Mouse (Mus musculus) mature B cell (primary cell): ENCODE results near the gene Dock4.

Experiments used
- in situ Hi-C: fragments of 300-500 bp; cut with MboI; formaldehyde crosslinking; loops from 2 replicates; pipeline ENCODE4 v1.14.3; 2019

Dock4 gene

GRCm38 (mm10) chr12:40507823-40508390 lies 62.2 kb downstream of the Dock4 start:
- in situ Hi-C loops: no loop called here

GRCm38 (mm10) chr12:40508416-40508815 lies 62.7 kb downstream of the Dock4 start:
- in situ Hi-C loops: no loop called here

GRCm38 (mm10) chr12:40511643-40512369 lies 66.1 kb downstream of the Dock4 start:
- in situ Hi-C loops: no loop called here

DNA sequence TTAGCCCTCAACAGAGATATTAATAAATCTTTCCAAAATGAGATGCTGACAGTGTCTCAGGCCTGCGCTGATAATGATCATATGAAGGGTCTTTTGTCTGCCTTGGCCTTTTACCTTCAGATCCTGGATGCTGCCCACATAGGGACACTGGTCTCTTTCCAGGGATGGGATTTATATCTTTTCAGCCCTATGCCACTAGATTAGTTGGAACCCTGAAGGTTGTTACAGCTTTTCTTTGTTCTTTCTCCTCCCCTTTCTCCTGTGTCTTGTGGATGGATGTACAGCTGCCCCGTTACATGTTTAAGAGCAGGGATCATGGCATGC lies 66.6 kb downstream of the Dock4 start:
- in situ Hi-C loops: no loop called here

- in situ Hi-C loops: no loop called here
These were observed 67.2 kb downstream of the Dock4 start for GRCm38 (mm10) chr12:40512994-40513393.

- in situ Hi-C loops: no loop called here
These were observed 68.3 kb downstream of the Dock4 start for GRCm38 (mm10) chr12:40514021-40514420.

DNA sequence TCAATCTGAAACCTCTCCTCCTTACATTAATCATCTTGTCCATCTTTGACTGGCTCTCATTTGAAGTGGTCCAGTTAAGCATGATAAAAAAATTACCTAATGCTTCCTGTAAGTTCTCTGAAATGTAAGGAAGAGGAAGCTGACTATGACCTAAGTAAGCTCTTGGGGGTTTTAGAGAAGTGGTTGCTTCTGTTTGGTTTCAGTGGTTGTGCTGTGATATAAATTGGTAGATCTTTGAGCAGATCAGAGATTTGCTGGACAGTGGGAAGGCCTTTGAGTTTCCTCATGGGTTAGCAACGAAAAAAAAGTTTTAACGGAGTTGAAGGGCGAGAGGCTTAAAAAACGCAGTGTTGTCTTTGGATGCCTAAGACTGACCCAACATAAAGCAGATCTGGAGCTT lies 76.7 kb downstream of the Dock4 start:
- in situ Hi-C loops: no loop called here

- in situ Hi-C loops: no loop called here
These were observed 77.3 kb downstream of the Dock4 start for GRCm38 (mm10) chr12:40523020-40523419.

DNA sequence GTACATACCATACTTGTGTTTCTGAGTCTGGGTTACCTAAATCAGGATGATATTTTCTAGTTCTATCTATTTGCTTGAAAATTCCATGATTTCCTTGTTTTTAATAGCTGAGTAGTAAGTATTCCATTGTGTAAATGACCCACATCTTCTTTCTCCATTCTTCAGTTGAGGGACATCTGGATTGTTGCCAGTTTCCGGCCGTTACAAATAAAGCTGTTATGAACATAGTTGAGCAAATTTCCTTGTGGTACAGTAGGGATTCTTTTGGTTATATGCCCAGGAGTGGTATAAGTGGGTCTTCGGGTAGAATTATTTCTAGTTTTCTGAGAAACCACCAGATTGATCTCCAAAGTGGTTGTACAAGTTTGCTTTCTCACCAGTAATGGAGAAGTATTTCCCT lies 79.3 kb downstream of the Dock4 start:
- in situ Hi-C loops: no loop called here

GRCm38 (mm10) chr12:40535655-40536618 lies 90.2 kb downstream of the Dock4 start:
- in situ Hi-C loops: no loop called here

GRCm38 (mm10) chr12:40537826-40538225 lies 92.1 kb downstream of the Dock4 start:
- in situ Hi-C loops: no loop called here

- in situ Hi-C loops: no loop called here
These were observed 92.6 kb downstream of the Dock4 start for GRCm38 (mm10) chr12:40538318-40538717.

DNA sequence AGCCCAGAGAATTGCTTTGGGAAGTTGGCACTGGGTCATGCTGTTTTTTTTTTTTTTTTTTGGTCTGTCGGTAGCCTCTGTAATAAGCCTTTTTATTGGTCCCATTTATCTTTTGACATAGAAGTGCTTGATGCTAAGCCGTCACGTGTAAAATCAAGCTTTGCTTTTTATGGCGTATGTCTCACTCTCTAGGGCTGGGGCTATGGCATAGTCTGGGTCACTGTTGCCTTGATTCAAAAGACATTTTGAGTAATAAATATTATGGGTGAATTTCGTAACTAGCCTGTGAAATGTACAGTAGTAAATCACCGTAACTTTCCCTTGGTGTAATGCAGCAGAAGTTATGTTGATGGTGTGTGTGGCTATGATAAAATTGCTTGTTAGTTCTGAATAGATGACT lies 93.0 kb downstream of the Dock4 start:
- in situ Hi-C loops: no loop called here

DNA sequence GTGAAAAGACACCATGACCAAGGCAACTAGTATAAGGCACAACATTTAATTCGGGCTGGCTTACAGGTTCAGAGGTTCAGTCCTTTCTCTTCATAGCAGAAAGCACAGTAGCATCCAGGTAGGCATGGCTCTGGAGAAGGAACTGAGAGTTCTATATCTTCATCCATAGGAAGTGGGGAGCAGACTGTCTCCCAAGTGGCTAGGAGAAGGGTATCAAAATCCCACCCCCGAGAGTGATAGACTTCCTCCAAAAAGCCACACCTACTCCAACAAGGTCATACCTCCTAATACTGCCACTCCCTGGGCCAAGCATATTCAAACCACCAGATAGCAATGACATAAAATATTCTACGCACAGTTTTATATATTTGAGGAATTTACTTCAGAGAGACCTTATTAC lies 98.5 kb downstream of the Dock4 start:
- in situ Hi-C loops: no loop called here

GRCm38 (mm10) chr12:40546827-40547226 lies 101.1 kb downstream of the Dock4 start:
- in situ Hi-C loops: no loop called here

GRCm38 (mm10) chr12:40551317-40551716 lies 105.6 kb downstream of the Dock4 start:
- in situ Hi-C loops: no loop called here

- in situ Hi-C loops: no loop called here
These were observed 106.4 kb downstream of the Dock4 start for GRCm38 (mm10) chr12:40552201-40552600.

DNA sequence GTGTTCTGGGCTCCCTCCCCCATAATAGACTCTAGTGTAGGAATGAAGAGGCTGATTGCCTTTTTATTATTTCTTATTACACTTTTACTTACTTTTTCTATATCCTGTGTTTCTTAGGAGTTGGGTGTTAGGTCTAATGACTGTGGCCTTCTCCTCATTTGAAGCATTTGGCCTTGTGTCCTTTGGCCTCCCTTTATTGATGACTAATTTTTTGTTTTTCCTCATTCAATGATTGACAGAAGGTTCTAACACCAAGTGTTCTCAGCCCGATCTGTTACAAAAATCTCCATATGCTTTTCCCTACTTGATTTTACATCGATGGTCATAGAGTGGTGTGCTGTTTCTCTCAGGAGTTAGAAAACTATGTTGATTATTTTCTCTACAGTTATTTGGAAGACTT lies 108.2 kb downstream of the Dock4 start:
- in situ Hi-C loops: no loop called here

GRCm38 (mm10) chr12:40554941-40555511 lies 109.3 kb downstream of the Dock4 start:
- in situ Hi-C loops: no loop called here

- in situ Hi-C loops: no loop called here
These were observed 112.8 kb downstream of the Dock4 start for GRCm38 (mm10) chr12:40558600-40558999.

GRCm38 (mm10) chr12:40559103-40559502 lies 113.4 kb downstream of the Dock4 start:
- in situ Hi-C loops: no loop called here

DNA sequence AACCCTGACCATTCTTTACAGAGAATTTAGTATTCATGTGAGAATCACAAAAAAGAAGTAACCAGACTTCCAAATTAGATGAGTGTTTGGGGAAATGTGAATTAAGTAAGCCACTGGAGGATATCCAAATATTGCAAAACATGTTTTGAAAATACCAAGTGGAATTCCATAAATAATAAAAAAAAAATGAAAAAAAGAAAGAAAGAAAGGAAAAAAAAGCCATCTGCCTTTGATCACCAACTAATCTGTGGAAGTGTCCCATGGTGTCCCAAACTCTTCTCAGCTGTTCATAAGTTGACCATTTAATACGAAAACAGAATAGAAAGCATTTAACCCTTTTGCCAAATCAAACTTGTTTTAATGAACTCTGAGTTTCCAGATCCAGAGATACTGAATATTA lies 118.0 kb downstream of the Dock4 start:
- in situ Hi-C loops: no loop called here
